Mouse (Mus musculus) olfactory bulb, adult 2 months (tissue): ENCODE data around the gene Rfc1.
A peak's percentile ranks its signal among the peaks of the same experiment; 100 is the strongest.

Source experiments
- CTCF ChIP-seq: fragments of 200-500 bp; IDR thresholded peaks from 2 replicates; pipeline ENCODE4 v1.5.1; 2012; ENCODE audit warnings: low read depth, mild to moderate bottlenecking, low read length, moderate library complexity; ENCODE audit not compliant: insufficient read depth
- POLR2A ChIP-seq: fragments of 200-500 bp; IDR thresholded peaks from 2 replicates; pipeline ENCODE4 v1.6.1; 2012; ENCODE audit warnings: mild to moderate bottlenecking, low read depth, low read length, moderate library complexity; ENCODE audit not compliant: insufficient read depth

DNA sequence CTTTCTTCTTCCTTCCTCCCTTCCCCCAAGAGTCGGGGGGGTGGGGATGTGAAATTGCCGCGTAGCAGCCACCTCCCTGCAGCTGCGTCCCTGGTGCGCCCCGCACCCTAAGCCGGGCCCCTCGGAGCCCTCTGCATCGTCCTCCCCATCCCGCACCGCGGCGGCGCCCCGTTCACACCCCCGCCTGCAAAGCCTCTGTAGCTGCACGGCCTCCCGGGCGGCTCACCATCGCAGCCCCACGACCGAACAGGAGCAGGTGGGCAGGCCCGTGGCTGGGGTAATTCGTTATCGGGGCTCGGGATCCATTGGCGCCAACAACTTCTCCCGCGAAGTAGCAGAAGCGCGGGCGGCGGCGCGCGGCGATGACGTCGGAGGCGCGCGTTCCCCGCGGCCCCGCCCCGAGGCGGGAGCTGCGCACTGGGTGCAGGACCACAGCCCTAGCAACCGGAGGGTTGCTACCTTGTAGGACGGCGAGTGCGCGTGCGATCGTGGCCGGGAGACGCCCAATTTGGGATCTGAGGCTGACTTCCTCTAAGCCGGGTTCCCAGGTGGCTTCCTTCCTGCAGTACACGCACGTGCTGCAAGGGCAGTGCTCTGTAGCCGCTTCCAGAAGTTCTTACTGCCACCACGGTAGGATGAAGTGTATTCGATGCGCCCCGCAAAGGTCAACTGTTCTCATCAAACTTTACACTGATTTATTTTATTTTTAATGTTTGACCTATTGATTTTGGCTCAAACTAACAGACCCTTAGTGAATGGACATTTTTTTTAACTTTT, at the start of gene Rfc1:
- TF ChIP-seq CTCF (no peak), POLR2A (peak; percentile 69)
